8 mouse cellular contexts compared by ENCODE assay signal in genomic region chr12:79028911-79029861, GRCm38 (mm10). TPM values are rescaled to one million over a fixed set of nuclear protein-coding genes. Genes with fewer than 3 reads are reported as not detected.
DNase-seq lines count a peak whose midpoint lies in the region; ATAC-seq and TF ChIP-seq lines count a peak whose summit lies in the region.

Plekhh1 (plus strand) TSS chr12:79029163.

- H3K27ac ChIP-seq in CH12.LX (ENCODE audit: insufficient read depth, low read depth), result no peak within 1 kb of the TSS
- H3K27ac ChIP-seq in embryonic facial prominence, embryonic 12.5 days, result peak within 1 kb of the TSS; percentile 36; the same call in 1 of the 2 replicates
- peak within 1 kb of the TSS; percentile 71 for H3K27ac ChIP-seq in heart, embryonic 15.5 days
- H3K27ac ChIP-seq in lung, embryonic 15.5 days, result peak within 1 kb of the TSS; percentile 63; the same call in 1 of the 2 replicates
- H3K27ac ChIP-seq in olfactory bulb, adult 2 months (ENCODE audit: insufficient read depth, low read depth, low read length), result no peak within 1 kb of the TSS

- peak; percentile 32; the same call in 1 of the 2 replicates for TF ChIP-seq POLR2A in CH12.LX (IDR thresholded peaks at IDR 0.05; ENCODE audit: low read depth, low read length)
- peak; percentile 41; the same call in 1 of the 2 replicates for TF ChIP-seq POLR2A in olfactory bulb, adult 2 months (IDR thresholded peaks at IDR 0.05; ENCODE audit: insufficient read depth, low read depth, low read length)

- WGBS in embryonic facial prominence, embryonic 12.5 days, result under 1% methylated on average over 77 of the region's 80 CpGs
- under 1% methylated on average over 80 of the region's 80 CpGs for WGBS in heart, embryonic 15.5 days
- under 1% methylated on average over 77 of the region's 80 CpGs for WGBS in lung, embryonic 15.5 days
- WGBS in olfactory bulb, adult 2 months, result 1% methylated on average over 80 of the region's 80 CpGs

- no peak for TF ChIP-seq CTCF in CH12.LX (conservative IDR thresholded peaks at IDR 0.05 in 1 of 2, IDR thresholded peaks at IDR 0.05 in 1 of 2; ENCODE audit: low read depth in 2 of 2, low read length in 2 of 2)
- TF ChIP-seq CTCF in olfactory bulb, adult 2 months (IDR thresholded peaks at IDR 0.05; ENCODE audit: insufficient read depth, low read depth, low read length), result no peak

- H3K79me2 ChIP-seq in CH12.LX (replicated peaks; ENCODE audit: control insufficient read depth, extremely low read depth, insufficient read depth, poor library complexity, severe bottlenecking), result no peaks in the 10 kb centered on the region

- TF ChIP-seq EP300 in CH12.LX (IDR thresholded peaks at IDR 0.05; ENCODE audit: low read length), result no peak

- no peak for TF ChIP-seq RAD21 in CH12.LX (IDR thresholded peaks at IDR 0.05; ENCODE audit: low read depth, low read length)

- H3K4me2 ChIP-seq in CH12.LX (ENCODE audit: insufficient read depth, low read depth, poor library complexity, severe bottlenecking), result peak within 1 kb of the TSS; percentile 92
- H3K4me2 ChIP-seq in embryonic facial prominence, embryonic 12.5 days (replicated peaks), result peak within 1 kb of the TSS; percentile 93
- H3K4me2 ChIP-seq in heart, embryonic 15.5 days, result peak within 1 kb of the TSS; percentile 97
- H3K4me2 ChIP-seq in lung, embryonic 15.5 days, result peak within 1 kb of the TSS; percentile 97

- H3K27me3 ChIP-seq in CH12.LX (replicated peaks), result peaks cover 23% of the 10 kb centered on the region
- H3K27me3 ChIP-seq in embryonic facial prominence, embryonic 12.5 days, result no peaks in the 10 kb centered on the region
- H3K27me3 ChIP-seq in heart, embryonic 15.5 days, result peaks cover 14% of the 10 kb centered on the region; the same call in 1 of the 2 replicates
- no peaks in the 10 kb centered on the region for H3K27me3 ChIP-seq in lung, embryonic 15.5 days

- peak; percentile 81 for ATAC-seq in embryonic facial prominence, embryonic 12.5 days (ENCODE audit: insufficient number of reproducible peaks, insufficient read depth, low FRiP score, low TSS enrichment)
- ATAC-seq in heart, embryonic 15.5 days (replicated peaks; ENCODE audit: insufficient number of reproducible peaks, insufficient read depth, low FRiP score, low read depth), result peak; percentile 84
- peak; percentile 93 for ATAC-seq in lung, embryonic 15.5 days (ENCODE audit: borderline replicate concordance, extremely low read depth, low FRiP score, low TSS enrichment)

- in situ Hi-C loops in CH12.LX (cut with MboI; ENCODE audit: low pct_ligation_motif_present, low pct_unique_long_range_greater_than_20kb, low sequenced_read_pairs), result no loop called here

- peak within 1 kb of the TSS; percentile 57 for H3K9ac ChIP-seq in CH12.LX (ENCODE audit: insufficient read depth, low read depth)
- peak within 1 kb of the TSS; percentile 84 for H3K9ac ChIP-seq in embryonic facial prominence, embryonic 12.5 days
- H3K9ac ChIP-seq in heart, embryonic 15.5 days, result peak within 1 kb of the TSS; percentile 78
- H3K9ac ChIP-seq in lung, embryonic 15.5 days, result peak within 1 kb of the TSS; percentile 77

- peaks cover 0 to 7% of the 10 kb centered on the region in 2 experiments; a peak in 2 of 4 replicates for H3K4me1 ChIP-seq in CH12.LX (ENCODE audit: control insufficient read depth in 1 of 2, insufficient read depth in 2 of 2)
- H3K4me1 ChIP-seq in embryonic facial prominence, embryonic 12.5 days, result peaks cover 10% of the 10 kb centered on the region; the same call in 1 of the 2 replicates
- H3K4me1 ChIP-seq in heart, embryonic 15.5 days (replicated peaks), result peaks cover 7% of the 10 kb centered on the region
- peaks cover 4% of the 10 kb centered on the region for H3K4me1 ChIP-seq in lung, embryonic 15.5 days
- H3K4me1 ChIP-seq in olfactory bulb, adult 2 months (ENCODE audit: control insufficient read depth, insufficient read depth, low read length), result peaks cover 6% of the 10 kb centered on the region; the same call in 1 of the 2 replicates

- dilution Hi-C loops in CH12.LX (cut with MboI; ENCODE audit: extremely low pct_ligation_motif_present, extremely low pct_unique_long_range_greater_than_20kb, low sequenced_read_pairs), result no loop called here

- DNase-seq in CH12.LX (ENCODE audit: extremely low read depth), result no peak
- DNase-seq in adrenal gland, postnatal 10 days, result peak; percentile 75
- DNase-seq in kidney, postnatal 10 days, result peak; percentile 81
- peak; percentile 56 for DNase-seq in urinary bladder, postnatal 25 days (ENCODE audit: low spot score)

- no peaks in the 10 kb centered on the region for H3K9me3 ChIP-seq in CH12.LX (replicated peaks; ENCODE audit: low read length)
- H3K9me3 ChIP-seq in embryonic facial prominence, embryonic 12.5 days, result no peaks in the 10 kb centered on the region
- H3K9me3 ChIP-seq in heart, embryonic 15.5 days (replicated peaks), result no peaks in the 10 kb centered on the region
- no peaks in the 10 kb centered on the region for H3K9me3 ChIP-seq in lung, embryonic 15.5 days

- no peaks in the 10 kb centered on the region for H3K36me3 ChIP-seq in CH12.LX (replicated peaks in 1 of 2; ENCODE audit: control insufficient read depth in 1 of 2, insufficient read depth in 1 of 2, low read length in 1 of 2)
- H3K36me3 ChIP-seq in embryonic facial prominence, embryonic 12.5 days, result no peaks in the 10 kb centered on the region
- no peaks in the 10 kb centered on the region for H3K36me3 ChIP-seq in heart, embryonic 15.5 days
- H3K36me3 ChIP-seq in lung, embryonic 15.5 days, result no peaks in the 10 kb centered on the region

- H3K4me3 ChIP-seq in CH12.LX (replicated peaks in 1 of 3; ENCODE audit: low read depth in 2 of 3, low read length in 2 of 3, poor library complexity in 1 of 3), result peak within 1 kb of the TSS; percentile 58 to 85 (median 66)
- peak within 1 kb of the TSS; percentile 86 for H3K4me3 ChIP-seq in embryonic facial prominence, embryonic 12.5 days
- H3K4me3 ChIP-seq in heart, embryonic 15.5 days, result peak within 1 kb of the TSS; percentile 76
- H3K4me3 ChIP-seq in lung, embryonic 15.5 days, result peak within 1 kb of the TSS; percentile 83
- peak within 1 kb of the TSS; percentile 66 for H3K4me3 ChIP-seq in olfactory bulb, adult 2 months (ENCODE audit: insufficient read depth, low read depth, low read length)

TF ChIP-seq in CH12.LX, 34 proteins besides CTCF, POLR2A, EP300 and RAD21:
- TF ChIP-seq CHD1 (IDR thresholded peaks at IDR 0.05; ENCODE audit: low read depth, low read length) (no peak), ZMIZ1 (IDR thresholded peaks at IDR 0.05; ENCODE audit: low read depth, low read length) (no peak), MAX (IDR thresholded peaks at IDR 0.05; ENCODE audit: low read length) (no peak), TCF12 (IDR thresholded peaks at IDR 0.05; ENCODE audit: low read depth, low read length) (peak; percentile 50; the same call in 1 of the 2 replicates), ZC3H11A (IDR thresholded peaks at IDR 0.05; ENCODE audit: low read depth, low read length) (no peak), JUN (IDR thresholded peaks at IDR 0.05; ENCODE audit: insufficient read depth, low read depth, low read length) (no peak), ZNF384 (IDR thresholded peaks at IDR 0.05; ENCODE audit: low read depth, low read length) (no peak), BHLHE40 (IDR thresholded peaks at IDR 0.05; ENCODE audit: low read depth, low read length) (no peak), CHD2 (IDR thresholded peaks at IDR 0.05; ENCODE audit: low read length) (no peak), UBTF (IDR thresholded peaks at IDR 0.05; ENCODE audit: low read depth, low read length) (peak; percentile 44; the same call in 1 of the 2 replicates), POLR2AphosphoS2 (IDR thresholded peaks at IDR 0.05; ENCODE audit: low read depth, low read length) (no peak), ELF1 (IDR thresholded peaks at IDR 0.05; ENCODE audit: low read depth, low read length) (0 out of 2 replicates have a peak, but pooled peaks have one; percentile 8), NRF1 (IDR thresholded peaks at IDR 0.05; ENCODE audit: low read depth, low read length) (0 out of 2 replicates have a peak, but pooled peaks have one; percentile 28)

RNA-seq across cellular contexts. Expression of gene Plekhh1, which starts in this region (rescaled TPM):
- total RNA-seq in CH12.LX (2012; rRNA removed), result 0.92 and 1.9 TPM in 2 replicates
- 0.27 and 0.31 TPM in 2 replicates for total RNA-seq in CH12.LX (2014; rRNA removed)
- polyA plus RNA-seq in CH12.LX (2012; ENCODE audit: insufficient read length, low read depth), result 0.69 and 0.75 TPM in 2 replicates
- 1 to 10 TPM; 1.5 to 2.0 TPM for total RNA-seq in adrenal gland, postnatal 10 days (2021)
- 3.0 and 4.3 TPM in 2 replicates for polyA plus RNA-seq in embryonic facial prominence, embryonic 12.5 days (2016; fragmentation: Nextera tagmentation; extraction: Ambion mirVana)
- 1.9 and 2.2 TPM in 2 replicates for polyA plus RNA-seq in heart, embryonic 15.5 days (2015; fragmentation: Nextera tagmentation; extraction: Ambion mirVana)
- polyA plus RNA-seq in lung, embryonic 15.5 days (2015; fragmentation: Nextera tagmentation; extraction: Ambion mirVana), result 3.3 and 3.4 TPM in 2 replicates
- polyA plus RNA-seq in olfactory bulb, adult 2 months (2012; ENCODE audit: insufficient read depth, insufficient read length, low replicate concordance, missing spikeins), result not detected in 2 replicates

Comparison
In these comparisons a context has a peak if more than half of its experiments do, and no peak if none do; other contexts are left out.
1. H3K27ac ChIP-seq: peak in embryonic facial prominence, embryonic 12.5 days (single experiment), heart, embryonic 15.5 days (single experiment) and lung, embryonic 15.5 days (single experiment); none in CH12.LX (single experiment) and olfactory bulb, adult 2 months (single experiment).
2. Peak in every context shown above with its lines, with median percentiles within 50 percentile points of each other: H3K4me2 ChIP-seq, H3K4me3 ChIP-seq, H3K9ac ChIP-seq and ATAC-seq.